Mouse (Mus musculus) cerebellum, adult 18-20 months (tissue): ENCODE data around the gene Olfr437.
"Not testable (repeated sequence)": the region's sequence is repeated elsewhere in the genome, so short reads cannot be mapped to it uniquely, and the experiment has no call there.

Experiments used
- DNase-seq, 2 experiments: peaks; one replicate each; pipeline ENCODE4 v3.0.0; 2021

Olfr437 gene

GRCm38 (mm10) chr6:43162982-43163381 lies at the start of gene Olfr437:
Gene Olfr437 (plus strand): TSS chr6:43163282.
- no peak for DNase-seq

- not testable (repeated sequence) for DNase-seq
Observed at GRCm38 (mm10) chr6:43146267-43146666, 16.8 kb upstream of the Olfr437 start, which contains the start of gene Olfr237-ps1. Gene Olfr237-ps1 (plus strand): TSS chr6:43146567.

GRCm38 (mm10) chr6:43159502-43159901 lies 3.6 kb upstream of the Olfr437 start:
- peak; percentile 44 to 56 for DNase-seq

- peak; percentile 17 to 21 for DNase-seq
Observed at GRCm38 (mm10) chr6:43167246-43167645, 4.2 kb downstream of the Olfr437 start.

- no peak for DNase-seq
Observed at GRCm38 (mm10) chr6:43171840-43172239, 8.8 kb downstream of the Olfr437 start, which contains the start of gene Olfr13. Gene Olfr13 (plus strand): TSS chr6:43172140.

GRCm38 (mm10) chr6:43178129-43178528 lies 15.0 kb downstream of the Olfr437 start:
- no peak for DNase-seq

GRCm38 (mm10) chr6:43178584-43179501 lies 15.8 kb downstream of the Olfr437 start:
- DNase-seq = no peak

- no peak for DNase-seq
Observed at GRCm38 (mm10) chr6:43190986-43191385, 27.9 kb downstream of the Olfr437 start.

- DNase-seq = no peak
Observed at GRCm38 (mm10) chr6:43196781-43197180, 33.7 kb downstream of the Olfr437 start, which contains the start of gene Olfr435. Gene Olfr435 (plus strand): TSS chr6:43197146.

GRCm38 (mm10) chr6:43198094-43198493 lies 35.0 kb downstream of the Olfr437 start:
- DNase-seq = no peak

- DNase-seq = no peak
Observed at GRCm38 (mm10) chr6:43202786-43203185, 39.7 kb downstream of the Olfr437 start.

- no peak for DNase-seq
Observed at GRCm38 (mm10) chr6:43205355-43205754, 42.3 kb downstream of the Olfr437 start.

GRCm38 (mm10) chr6:43212873-43213272 lies 49.8 kb downstream of the Olfr437 start, which contains the start of gene Olfr434:
Gene Olfr434 (plus strand): TSS chr6:43213021.
- DNase-seq = not testable (repeated sequence)
